Mouse (Mus musculus) cerebellum, adult 8-10 months (tissue): ENCODE measurements around the gene Atoh7.
"Not testable (repeated sequence)": the region's sequence is repeated elsewhere in the genome, so short reads cannot be mapped to it uniquely, and the experiment has no call there.

Experiments
- DNase-seq: peaks from one replicate; pipeline ENCODE4 v3.0.0; 2022

Atoh7 gene

GRCm38 (mm10) chr10:63099521-63099920 lies at the start of gene Atoh7:
TSS of gene Atoh7 (plus strand) at chr10:63099651.
- DNase-seq, result peak; percentile 87

GRCm38 (mm10) chr10:63051267-63051666 lies 48.2 kb upstream of the Atoh7 start:
- DNase-seq, result no peak

GRCm38 (mm10) chr10:63052011-63052410 lies 47.4 kb upstream of the Atoh7 start:
- DNase-seq, result no peak

GRCm38 (mm10) chr10:63053007-63053406 lies 46.4 kb upstream of the Atoh7 start:
- no peak for DNase-seq

GRCm38 (mm10) chr10:63054071-63054470 lies 45.4 kb upstream of the Atoh7 start:
- DNase-seq, result not testable (repeated sequence)

GRCm38 (mm10) chr10:63054586-63054985 lies 44.9 kb upstream of the Atoh7 start:
- no peak for DNase-seq

- DNase-seq, result no peak
Measured at GRCm38 (mm10) chr10:63056966-63057750, 42.3 kb upstream of the Atoh7 start.

GRCm38 (mm10) chr10:63059862-63060261 lies 39.6 kb upstream of the Atoh7 start, which contains the start of gene Pbld1:
TSS of gene Pbld1 (plus strand) at chr10:63060162.
- no peak for DNase-seq

- DNase-seq, result no peak
Measured at GRCm38 (mm10) chr10:63060406-63060805, 39.0 kb upstream of the Atoh7 start.

GRCm38 (mm10) chr10:63061266-63061665 lies 38.2 kb upstream of the Atoh7 start:
- no peak for DNase-seq

GRCm38 (mm10) chr10:63062696-63063095 lies 36.8 kb upstream of the Atoh7 start:
- DNase-seq, result no peak

- DNase-seq, result no peak
Measured at GRCm38 (mm10) chr10:63063365-63063764, 36.1 kb upstream of the Atoh7 start.

- DNase-seq, result no peak
Measured at GRCm38 (mm10) chr10:63064516-63064915, 34.9 kb upstream of the Atoh7 start.

- DNase-seq, result no peak
Measured at GRCm38 (mm10) chr10:63065561-63065960, 33.9 kb upstream of the Atoh7 start.

- peak; percentile 84 for DNase-seq
Measured at GRCm38 (mm10) chr10:63065988-63066387, 33.5 kb upstream of the Atoh7 start.

- no peak for DNase-seq
Measured at GRCm38 (mm10) chr10:63086304-63086703, 13.1 kb upstream of the Atoh7 start.

GRCm38 (mm10) chr10:63089103-63089757 lies 10.2 kb upstream of the Atoh7 start:
- DNase-seq, result no peak

- DNase-seq, result peak; percentile 62
Measured at GRCm38 (mm10) chr10:63089758-63090571, 9.5 kb upstream of the Atoh7 start.

- no peak for DNase-seq
Measured at GRCm38 (mm10) chr10:63091915-63092314, 7.5 kb upstream of the Atoh7 start.

- DNase-seq, result peak; percentile 55
Measured at GRCm38 (mm10) chr10:63092616-63093550, 6.6 kb upstream of the Atoh7 start.

- DNase-seq, result no peak
Measured at GRCm38 (mm10) chr10:63096757-63097156, 2.7 kb upstream of the Atoh7 start.

GRCm38 (mm10) chr10:63098191-63098590 lies 1.3 kb upstream of the Atoh7 start:
- no peak for DNase-seq
